Mouse (Mus musculus): ENCODE results near the gene Ccl26. TPM values are rescaled to one million over a fixed set of nuclear protein-coding genes. Genes with fewer than 3 reads are reported as not detected.

The Ccl26 gene
- polyA plus RNA-seq, 1 experiment from 2014 or later = not detected

DNA sequence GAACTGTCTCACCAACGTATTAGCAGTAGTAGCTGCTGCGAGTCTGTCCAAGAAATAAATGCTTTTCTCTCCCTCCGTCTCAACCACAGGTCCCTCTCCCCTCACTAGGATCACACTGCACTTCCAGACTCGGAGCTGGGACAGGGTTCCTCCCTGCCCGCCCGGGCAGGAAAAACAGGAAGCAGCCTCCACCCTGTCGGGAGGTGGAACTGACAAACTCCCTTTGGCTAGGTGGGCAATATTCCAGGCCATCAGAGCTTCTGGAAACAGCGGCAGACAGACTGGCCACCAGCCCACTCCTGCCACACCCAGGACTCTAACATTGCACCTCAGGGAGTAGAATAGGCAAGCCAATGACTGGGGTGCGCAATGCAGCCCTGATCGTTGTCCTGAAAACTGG is 29.9 kb downstream of the Ccl26 start:
- Histone ChIP-seq H3K9me3 (no peaks in the 10 kb centered on the region), H3K27me3 (replicated peaks; ENCODE audit: low read depth, poor library complexity, severe bottlenecking) (no peaks in the 10 kb centered on the region), H3K27ac (replicated peaks) (no peak overlapping the region), H3K4me3 (no peak overlapping the region), H3K36me3 (replicated peaks) (no peaks in the 10 kb centered on the region; the same call in 1 of the 2 replicates), H3K4me1 (no peaks in the 10 kb centered on the region)
- no peak for DNase-seq (ENCODE audit: low spot score)
- 77% methylated on average over 10 of the region's 10 CpGs for WGBS

DNA sequence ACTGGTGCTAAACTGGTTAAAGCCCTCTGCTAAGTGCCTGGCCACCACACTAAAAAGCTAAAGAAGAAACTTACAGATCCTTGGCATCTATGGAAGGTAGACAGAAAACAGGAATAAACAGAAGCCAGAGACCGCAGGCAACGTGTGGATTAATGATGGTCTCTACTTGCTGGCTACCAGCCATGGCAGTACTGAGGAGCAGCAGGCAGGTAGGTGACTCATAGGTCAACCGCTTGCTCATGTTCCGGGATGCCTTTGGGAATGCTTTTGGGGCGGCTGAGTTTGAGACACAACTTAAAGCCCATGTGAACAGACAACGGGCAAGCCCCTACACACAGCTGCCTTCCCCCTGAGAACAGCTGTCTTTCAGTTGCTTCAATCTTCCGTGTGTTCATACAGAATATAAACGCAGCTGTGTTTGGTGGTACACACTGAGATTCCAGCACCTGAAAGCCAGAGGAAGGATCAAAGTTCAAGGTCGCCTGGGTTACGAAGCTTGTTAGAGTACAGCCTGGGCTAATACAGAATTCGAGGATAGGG is 32.0 kb downstream of the Ccl26 start:
- Histone ChIP-seq H3K27ac (replicated peaks) (no peak overlapping the region), H3K4me3 (no peak overlapping the region), H3K4me1 (no peaks in the 10 kb centered on the region), H3K36me3 (replicated peaks) (peaks cover 9% of the 10 kb centered on the region; the same call in 1 of the 2 replicates), H3K27me3 (replicated peaks; ENCODE audit: low read depth, poor library complexity, severe bottlenecking) (no peaks in the 10 kb centered on the region), H3K9me3 (no peaks in the 10 kb centered on the region)
- 85% methylated on average over 11 of the region's 11 CpGs for WGBS
- DNase-seq (ENCODE audit: low spot score) = no peak

GRCm38 (mm10) chr5:135529964-135530363 is 33.4 kb downstream of the Ccl26 start:
- H3K27me3 ChIP-seq (replicated peaks; ENCODE audit: low read depth, poor library complexity, severe bottlenecking) = no peaks in the 10 kb centered on the region
- no peak for DNase-seq (ENCODE audit: low spot score)
- no peak overlapping the region for H3K27ac ChIP-seq (replicated peaks)
- H3K9me3 ChIP-seq = no peaks in the 10 kb centered on the region
- 75% methylated on average over 2 of the region's 2 CpGs for WGBS
- peaks cover 9% of the 10 kb centered on the region; the same call in 1 of the 2 replicates for H3K36me3 ChIP-seq (replicated peaks)
- no peak overlapping the region for H3K4me3 ChIP-seq
- peaks cover 4% of the 10 kb centered on the region; the same call in 1 of the 2 replicates for H3K4me1 ChIP-seq

GRCm38 (mm10) chr5:135529310-135529709 is 34.1 kb downstream of the Ccl26 start:
- Histone ChIP-seq H3K9me3 (no peaks in the 10 kb centered on the region), H3K4me3 (no peak overlapping the region), H3K27ac (replicated peaks) (no peak overlapping the region), H3K36me3 (replicated peaks) (peaks cover 9% of the 10 kb centered on the region; the same call in 1 of the 2 replicates), H3K4me1 (peaks cover 4% of the 10 kb centered on the region; the same call in 1 of the 2 replicates), H3K27me3 (replicated peaks; ENCODE audit: low read depth, poor library complexity, severe bottlenecking) (no peaks in the 10 kb centered on the region)
- DNase-seq (ENCODE audit: low spot score) = no peak
- 74% methylated on average over 3 of the region's 3 CpGs for WGBS

DNA sequence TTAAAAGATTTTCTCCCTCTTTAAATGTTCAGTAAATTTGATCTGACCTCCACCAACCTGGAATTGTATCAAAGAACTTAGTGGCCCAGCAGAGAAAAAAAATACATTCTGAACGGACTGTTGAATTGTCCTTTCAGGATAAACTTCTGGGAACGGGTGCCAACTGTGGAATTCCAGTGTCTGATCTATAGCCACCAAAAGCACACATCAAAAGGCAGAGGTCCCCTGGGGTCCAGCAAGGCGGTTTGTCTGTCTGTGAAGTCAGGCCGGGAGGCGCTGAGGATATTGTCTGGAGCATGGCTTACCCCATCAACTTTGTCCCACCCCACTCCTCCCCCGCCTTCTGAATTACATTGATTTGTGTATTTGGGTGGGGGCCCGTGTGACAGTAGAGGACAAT is 35.4 kb downstream of the Ccl26 start:
- Histone ChIP-seq H3K36me3 (replicated peaks) (peaks cover 9% of the 10 kb centered on the region; the same call in 1 of the 2 replicates), H3K27ac (replicated peaks) (no peak overlapping the region), H3K27me3 (replicated peaks; ENCODE audit: low read depth, poor library complexity, severe bottlenecking) (no peaks in the 10 kb centered on the region), H3K4me3 (no peak overlapping the region), H3K4me1 (peaks cover 4% of the 10 kb centered on the region; the same call in 1 of the 2 replicates), H3K9me3 (no peaks in the 10 kb centered on the region)
- no peak for DNase-seq (ENCODE audit: low spot score)
- WGBS = 61% methylated on average over 7 of the region's 7 CpGs

DNA sequence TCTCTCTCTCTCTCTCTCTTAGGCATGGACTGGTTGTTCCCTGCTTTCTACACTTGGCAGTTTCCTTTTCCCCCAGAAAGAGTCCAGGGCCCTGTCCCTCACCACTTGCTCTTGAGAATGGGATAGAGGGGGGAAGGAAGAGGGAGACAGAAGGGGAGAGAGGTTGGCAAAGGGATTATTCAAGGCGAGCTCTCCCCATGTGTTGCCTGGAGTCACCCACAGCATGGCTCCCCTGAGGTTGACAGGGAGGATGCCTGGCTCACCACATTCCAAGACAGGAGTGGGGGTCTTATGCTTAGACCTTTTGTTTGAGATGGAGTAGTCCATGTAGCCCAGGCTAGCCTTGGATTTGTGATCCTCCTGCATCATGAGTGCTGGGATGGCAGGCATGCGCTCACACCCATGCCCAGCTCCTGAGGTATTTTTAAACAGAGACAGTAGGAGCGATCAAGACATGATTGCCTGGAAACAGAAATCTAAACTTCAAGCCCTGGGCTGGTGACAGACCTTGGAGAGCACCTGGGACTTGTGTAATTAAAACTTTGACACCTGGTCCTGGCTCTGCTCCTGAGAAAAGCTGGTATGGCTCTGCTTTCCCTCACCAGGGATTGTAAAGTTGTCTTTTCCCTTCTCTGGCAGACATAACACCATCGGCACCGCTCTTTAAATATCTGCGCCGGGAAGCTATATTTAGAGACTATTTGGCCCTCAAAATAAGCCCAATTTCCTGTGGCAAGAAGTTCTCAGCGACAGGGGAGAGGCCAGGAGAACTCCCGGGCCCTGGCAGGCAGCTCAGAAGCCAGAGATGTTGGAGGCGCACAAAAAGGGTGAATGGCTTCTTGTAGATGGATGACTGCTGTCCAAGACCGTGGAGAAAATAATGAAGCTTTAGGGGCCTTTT is 38.5 kb downstream of the Ccl26 start:
- Histone ChIP-seq H3K27ac (replicated peaks) (no peak overlapping the region), H3K4me3 (no peak overlapping the region), H3K4me1 (peaks cover 7% of the 10 kb centered on the region), H3K36me3 (replicated peaks) (peaks cover 11% of the 10 kb centered on the region; the same call in 1 of the 2 replicates), H3K9me3 (no peaks in the 10 kb centered on the region), H3K27me3 (replicated peaks; ENCODE audit: low read depth, poor library complexity, severe bottlenecking) (no peaks in the 10 kb centered on the region)
- no peak for DNase-seq (ENCODE audit: low spot score)
- 78% methylated on average over 11 of the region's 11 CpGs for WGBS

- H3K4me3 ChIP-seq = no peak overlapping the region
- H3K27me3 ChIP-seq (replicated peaks; ENCODE audit: low read depth, poor library complexity, severe bottlenecking) = no peaks in the 10 kb centered on the region
- 93% methylated on average over 2 of the region's 2 CpGs for WGBS
- peaks cover 11% of the 10 kb centered on the region; the same call in 1 of the 2 replicates for H3K36me3 ChIP-seq (replicated peaks)
- DNase-seq (ENCODE audit: low spot score) = no peak
- no peaks in the 10 kb centered on the region for H3K9me3 ChIP-seq
- H3K27ac ChIP-seq (replicated peaks) = no peak overlapping the region
- H3K4me1 ChIP-seq = peaks cover 7% of the 10 kb centered on the region
Observed at GRCm38 (mm10) chr5:135524087-135524486, 39.3 kb downstream of the Ccl26 start.

DNA sequence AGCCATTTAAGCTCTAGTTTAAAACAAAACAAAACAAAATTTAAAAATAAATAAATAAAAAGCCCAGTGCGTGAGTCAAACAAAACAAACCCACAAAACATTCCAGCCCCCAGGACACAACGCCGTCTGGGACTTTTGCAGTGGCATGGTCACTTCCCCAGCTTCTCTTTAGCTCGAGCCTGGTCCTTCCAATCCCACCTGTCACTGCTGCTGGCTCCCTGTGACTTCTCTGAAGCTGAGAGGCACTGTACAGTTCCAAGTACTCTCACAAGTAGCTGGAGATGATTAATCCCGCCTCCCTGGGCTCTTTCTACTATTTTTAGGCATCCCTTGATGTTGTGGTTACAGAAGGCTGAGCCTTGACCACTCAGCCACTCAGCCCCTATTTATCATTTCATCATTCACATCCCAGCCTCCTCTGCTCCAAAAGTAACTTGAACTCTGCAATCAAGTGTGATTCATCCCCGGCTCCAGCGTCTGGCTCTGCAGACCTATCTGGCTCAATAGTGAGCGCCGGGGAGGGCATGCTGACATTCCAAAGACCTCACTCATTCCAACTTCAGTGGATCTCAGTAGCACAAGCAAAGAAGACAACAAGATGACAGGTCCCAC is 41.2 kb downstream of the Ccl26 start:
- H3K9me3 ChIP-seq = 0 out of 2 replicates have a peak, but pooled peaks cover under 1% of the 10 kb centered on the region
- DNase-seq (ENCODE audit: low spot score) = no peak
- peaks cover 7% of the 10 kb centered on the region for H3K4me1 ChIP-seq
- 73% methylated on average over 9 of the region's 9 CpGs for WGBS
- peaks cover 11% of the 10 kb centered on the region for H3K36me3 ChIP-seq (replicated peaks)
- H3K4me3 ChIP-seq = no peak overlapping the region
- no peaks in the 10 kb centered on the region for H3K27me3 ChIP-seq (replicated peaks; ENCODE audit: low read depth, poor library complexity, severe bottlenecking)
- H3K27ac ChIP-seq (replicated peaks) = no peak overlapping the region

GRCm38 (mm10) chr5:135517348-135517883 is 46.0 kb downstream of the Ccl26 start:
- no peak overlapping the region for H3K27ac ChIP-seq (replicated peaks)
- WGBS = 95% methylated on average over 5 of the region's 5 CpGs
- no peak for DNase-seq (ENCODE audit: low spot score)
- H3K36me3 ChIP-seq (replicated peaks) = peaks cover 31% of the 10 kb centered on the region
- no peak overlapping the region for H3K4me3 ChIP-seq
- no peaks in the 10 kb centered on the region for H3K27me3 ChIP-seq (replicated peaks; ENCODE audit: low read depth, poor library complexity, severe bottlenecking)
- H3K4me1 ChIP-seq = peaks cover 12% of the 10 kb centered on the region
- peaks cover 18% of the 10 kb centered on the region for H3K9me3 ChIP-seq

GRCm38 (mm10) chr5:135513131-135513530 is 50.2 kb downstream of the Ccl26 start:
- 25% methylated on average over 4 of the region's 4 CpGs for WGBS
- peak; percentile 29 for DNase-seq (ENCODE audit: low spot score)
- H3K4me3 ChIP-seq = no peak overlapping the region
- H3K36me3 ChIP-seq (replicated peaks) = peaks cover 28% of the 10 kb centered on the region
- peaks cover 18% of the 10 kb centered on the region for H3K9me3 ChIP-seq
- H3K4me1 ChIP-seq = peaks cover 8% of the 10 kb centered on the region
- H3K27ac ChIP-seq (replicated peaks) = peak overlapping the region; percentile 7; the same call in 1 of the 2 replicates
- no peaks in the 10 kb centered on the region for H3K27me3 ChIP-seq (replicated peaks; ENCODE audit: low read depth, poor library complexity, severe bottlenecking)

- H3K27ac ChIP-seq (replicated peaks) = no peak overlapping the region
- no peak for DNase-seq (ENCODE audit: low spot score)
- H3K4me3 ChIP-seq = no peak overlapping the region
- 62% methylated on average over 5 of the region's 5 CpGs for WGBS
- H3K9me3 ChIP-seq = peaks cover 13% of the 10 kb centered on the region
- peaks cover 22% of the 10 kb centered on the region for H3K36me3 ChIP-seq (replicated peaks)
- no peaks in the 10 kb centered on the region for H3K27me3 ChIP-seq (replicated peaks; ENCODE audit: low read depth, poor library complexity, severe bottlenecking)
- peaks cover 8% of the 10 kb centered on the region for H3K4me1 ChIP-seq
Observed at GRCm38 (mm10) chr5:135511105-135511504, 52.3 kb downstream of the Ccl26 start.

All from embryonic facial prominence, embryonic 10.5 days (tissue).